Mouse (Mus musculus): ENCODE data around the gene Ambra1.

The Ambra1 gene

GRCm38 (mm10) chr2:91959544-91960410 is 229.8 kb downstream of the Ambra1 start:
- in situ Hi-C loops (cut with MboI, MseI): loop anchor here (25.0 kb wide), 1 partner anchor 1022 kb away; the partner anchor contains the start of gene Celf1

- in situ Hi-C loops (cut with MboI, MseI): loop anchor here (25.0 kb wide), 1 partner anchor 1023 kb away; the partner anchor contains the start of gene Celf1
Measured at GRCm38 (mm10) chr2:91960459-91960858, 230.5 kb downstream of the Ambra1 start.

- in situ Hi-C loops (cut with MboI, MseI): loop anchor here (25.0 kb wide), 1 partner anchor 1025 kb away; the partner anchor contains the start of gene Celf1
Measured at GRCm38 (mm10) chr2:91961901-91962761, 232.2 kb downstream of the Ambra1 start.

- in situ Hi-C loops (cut with MboI, MseI): loop anchor here (25.0 kb wide), 1 partner anchor 1026 kb away; the partner anchor contains the start of gene Celf1
Measured at GRCm38 (mm10) chr2:91962864-91963401, 233.0 kb downstream of the Ambra1 start.

GRCm38 (mm10) chr2:91963443-91963932 is 233.6 kb downstream of the Ambra1 start:
- in situ Hi-C loops (cut with MboI, MseI): loop anchor here (25.0 kb wide), 1 partner anchor 1026 kb away; the partner anchor contains the start of gene Celf1

GRCm38 (mm10) chr2:91964610-91965204 is 234.8 kb downstream of the Ambra1 start:
- in situ Hi-C loops (cut with MboI, MseI): loop anchor here (25.0 kb wide), 1 partner anchor 1027 kb away; the partner anchor contains the start of gene Celf1

- in situ Hi-C loops (cut with MboI, MseI): loop anchor here (25.0 kb wide), 1 partner anchor 1028 kb away; the partner anchor contains the start of gene Celf1
Measured at GRCm38 (mm10) chr2:91965417-91965816, 235.5 kb downstream of the Ambra1 start.

- in situ Hi-C loops (cut with MboI, MseI): loop anchor here (25.0 kb wide), 1 partner anchor 1029 kb away; the partner anchor contains the start of gene Celf1
Measured at GRCm38 (mm10) chr2:91966367-91966766, 236.4 kb downstream of the Ambra1 start.

GRCm38 (mm10) chr2:91967962-91968361 is 238.0 kb downstream of the Ambra1 start:
- in situ Hi-C loops (cut with MboI, MseI): loop anchor here (25.0 kb wide), 1 partner anchor 1031 kb away; the partner anchor contains the start of gene Celf1
